Mouse (Mus musculus) hematopoietic stem cell, adult 5-6 weeks (primary cell): ENCODE data around the gene Chrne. TPM values are rescaled to one million over a fixed set of nuclear protein-coding genes. Genes with fewer than 3 reads are reported as not detected.
A peak's percentile ranks its signal among the peaks of the same experiment; 100 is the strongest.

Experiments used
- ATAC-seq, 2 experiments: fragments of 125-278 bp in 1 of 2; replicated peaks in 1 of 2; 2 replicates each; pipeline ENCODE4 v1.8.0; 2016 to 2017; ENCODE audit warnings: inconsistent platforms in 2 of 2, mild to moderate bottlenecking in 2 of 2, moderate number of reproducible peaks in 2 of 2, low read depth in 1 of 2, moderate TSS enrichment in 1 of 2; ENCODE audit not compliant: low FRiP score in 2 of 2, poor library complexity in 2 of 2, severe bottlenecking in 2 of 2, insufficient read depth in 1 of 2, low TSS enrichment in 1 of 2
- total RNA-seq: library from RNA; stranded (forward); fragments of 172-1452, 232-1000 nt; gene quantifications from 2 replicates; pipeline ENCODE4 v1.2.3, GENCODE M21; 2017

The Chrne gene
- total RNA-seq, 1 experiment from 2014 or later, result not detected

- peak; percentile 76 to 89 for ATAC-seq
These were observed 19.8 kb upstream of the Chrne start, which contains the start of gene Gp1ba for GRCm38 (mm10) chr11:70638714-70639278. Gene Gp1ba (plus strand): TSS chr11:70639122.

- ATAC-seq, result no peak
These were observed 19.3 kb upstream of the Chrne start for GRCm38 (mm10) chr11:70638293-70638692.

- no peak for ATAC-seq
These were observed 18.7 kb upstream of the Chrne start for GRCm38 (mm10) chr11:70637764-70638163.

GRCm38 (mm10) chr11:70635601-70636000, 16.6 kb upstream of the Chrne start:
- no peak for ATAC-seq

- no peak for ATAC-seq
These were observed 11.1 kb upstream of the Chrne start for GRCm38 (mm10) chr11:70630129-70630528.

GRCm38 (mm10) chr11:70629557-70629956, 10.5 kb upstream of the Chrne start:
- peak in 1 of 2 experiments; percentile 45; a peak in 1 of 4 replicates for ATAC-seq

- no peak for ATAC-seq
These were observed 9.4 kb upstream of the Chrne start for GRCm38 (mm10) chr11:70628431-70628830.

GRCm38 (mm10) chr11:70626877-70627276, 7.9 kb upstream of the Chrne start:
- ATAC-seq, result no peak

- ATAC-seq, result 0 out of 4 replicates have a peak, but pooled peaks of 1 of the 2 experiments have one; percentile 27
These were observed 6.5 kb upstream of the Chrne start for GRCm38 (mm10) chr11:70625473-70625872.

- no peak for ATAC-seq
These were observed 4.2 kb upstream of the Chrne start for GRCm38 (mm10) chr11:70623053-70623742.

- ATAC-seq, result peak; percentile 37 to 59; a peak in 3 of 4 replicates
These were observed 3.2 kb upstream of the Chrne start for GRCm38 (mm10) chr11:70621972-70622814.

GRCm38 (mm10) chr11:70615516-70616093, 3.4 kb downstream of the Chrne start, which contains the start of gene 4930544D05Rik:
Gene 4930544D05Rik (plus strand): TSS chr11:70615848.
- 0 out of 4 replicates have a peak, but pooled peaks have one; percentile 19 for ATAC-seq

- peak; percentile 84 to 91 for ATAC-seq
These were observed 3.9 kb downstream of the Chrne start for GRCm38 (mm10) chr11:70615074-70615473.

GRCm38 (mm10) chr11:70612505-70612904, 6.5 kb downstream of the Chrne start:
- no peak for ATAC-seq

GRCm38 (mm10) chr11:70610752-70611151, 8.3 kb downstream of the Chrne start:
- no peak for ATAC-seq

GRCm38 (mm10) chr11:70608381-70609066, 10.5 kb downstream of the Chrne start:
- no peak for ATAC-seq

GRCm38 (mm10) chr11:70607611-70608010, 11.4 kb downstream of the Chrne start:
- ATAC-seq, result no peak
